Mouse (Mus musculus) myocyte (in vitro differentiated cells): ENCODE results near the gene Shc3. TPM values are rescaled to one million over a fixed set of nuclear protein-coding genes. Genes with fewer than 3 reads are reported as not detected.

ENCODE experiments used
- H3K27me3 ChIP-seq: one replicate; pipeline ENCODE4 v1.6.1; 2011; ENCODE audit not compliant: control insufficient read depth, insufficient read depth, insufficient read length
- H3K36me3 ChIP-seq: one replicate; pipeline ENCODE4 v1.6.1; 2011; ENCODE audit not compliant: control insufficient read depth, insufficient read depth
- H3K4me2 ChIP-seq: one replicate; pipeline ENCODE4 v1.6.1; 2011; ENCODE audit warnings: low read depth, control low read depth
- H3K4me3 ChIP-seq: one replicate; pipeline ENCODE4 v1.5.1; 2011; ENCODE audit warnings: mild to moderate bottlenecking, control low read depth, moderate library complexity
- H3K79me2 ChIP-seq: one replicate; pipeline ENCODE4 v1.6.1; 2011; ENCODE audit not compliant: control insufficient read depth, insufficient read depth
- H3ac ChIP-seq: one replicate; pipeline ENCODE4 v1.6.1; 2011; ENCODE audit not compliant: control insufficient read depth, insufficient read length
- CEBPB ChIP-seq: IDR thresholded peaks from 2 replicates; pipeline ENCODE4 v1.6.1; 2011; ENCODE audit warnings: mild to moderate bottlenecking, moderate library complexity; ENCODE audit not compliant: poor library complexity, insufficient read depth, severe bottlenecking
- E2F4 ChIP-seq: IDR thresholded peaks from one replicate; pipeline ENCODE4 v1.6.1; 2011; ENCODE audit warnings: mild to moderate bottlenecking, control low read depth, moderate library complexity; ENCODE audit not compliant: insufficient read depth
- MAX ChIP-seq: IDR thresholded peaks from one replicate; pipeline ENCODE4 v1.6.1; 2011; ENCODE audit warnings: low read depth, mild to moderate bottlenecking, control low read depth
- MYOD1 ChIP-seq, 3 experiments: IDR thresholded peaks; one replicate each; pipeline ENCODE4 v1.6.1; 2011; ENCODE audit warnings: control low read depth in 2 of 3, low read depth in 2 of 3, mild to moderate bottlenecking in 2 of 3, moderate library complexity in 1 of 3; ENCODE audit not compliant: insufficient read length in 2 of 3, control insufficient read depth in 1 of 3
- MYOG ChIP-seq, 3 experiments: IDR thresholded peaks; one replicate each; pipeline ENCODE4 v1.6.1; 2011; ENCODE audit warnings: control low read depth in 2 of 3, low read depth in 2 of 3, mild to moderate bottlenecking in 2 of 3; ENCODE audit not compliant: insufficient read length in 2 of 3, control insufficient read depth in 1 of 3, insufficient read depth in 1 of 3
- POLR2A ChIP-seq: IDR thresholded peaks from one replicate; pipeline ENCODE4 v1.6.1; 2011; ENCODE audit warnings: low read depth, mild to moderate bottlenecking, control low read depth, moderate library complexity; ENCODE audit not compliant: insufficient read length
- POLR2AphosphoS2 ChIP-seq: IDR thresholded peaks from one replicate; pipeline ENCODE4 v1.6.1; 2011; ENCODE audit warnings: low read depth, control low read depth; ENCODE audit not compliant: insufficient read length
- REST ChIP-seq: IDR thresholded peaks from one replicate; pipeline ENCODE4 v1.6.1; 2011; ENCODE audit warnings: mild to moderate bottlenecking, control low read depth, moderate library complexity; ENCODE audit not compliant: insufficient read depth, insufficient read length
- SRF ChIP-seq: IDR thresholded peaks from one replicate; pipeline ENCODE4 v1.6.1; 2011; ENCODE audit warnings: low read depth; ENCODE audit not compliant: control insufficient read depth, insufficient read length
- TCF12 ChIP-seq: IDR thresholded peaks from one replicate; pipeline ENCODE4 v1.6.1; 2011; ENCODE audit warnings: mild to moderate bottlenecking, control low read depth; ENCODE audit not compliant: poor library complexity, insufficient read depth, severe bottlenecking
- TCF3 ChIP-seq: IDR thresholded peaks from one replicate; pipeline ENCODE4 v1.6.1; 2011; ENCODE audit warnings: low read depth, control low read depth; ENCODE audit not compliant: insufficient read length
- USF1 ChIP-seq: IDR thresholded peaks from one replicate; pipeline ENCODE4 v1.6.1; 2011; ENCODE audit warnings: low read depth, mild to moderate bottlenecking, control low read depth, moderate library complexity
- polyA plus RNA-seq: library from polyadenylated mRNA; unstranded; fragments of >200 nt; fragmentation: generic; extraction: Trizol; gene quantifications from one replicate; pipeline ENCODE4 v1.2.1, GENCODE M21; 2012; ENCODE audit warnings: missing spikeins

Gene Shc3
- polyA plus RNA-seq, 1 experiment, result 0.17 TPM

DNA sequence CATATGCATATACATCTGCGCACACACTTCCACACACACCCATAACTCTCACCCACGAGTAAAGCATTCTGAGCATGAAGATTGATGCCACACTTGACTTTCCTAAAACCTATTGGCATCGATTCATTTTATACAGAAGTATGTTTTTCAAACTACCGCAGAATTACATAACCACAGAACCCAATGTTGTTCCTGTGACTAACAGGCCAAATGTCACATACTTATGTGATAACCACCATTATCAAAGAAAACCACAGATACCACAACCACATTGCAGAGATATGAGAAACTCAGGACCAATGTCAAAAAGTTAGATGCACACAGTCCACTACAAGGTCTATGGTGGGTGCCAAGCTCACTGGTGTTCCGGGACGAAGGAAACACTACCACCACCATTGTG, 50.3 kb downstream of the Shc3 start:
- Histone ChIP-seq H3K36me3 (no peaks in the 10 kb centered on the region), H3ac (no peak overlapping the region), H3K4me2 (no peak overlapping the region), H3K79me2 (no peaks in the 10 kb centered on the region), H3K4me3 (no peak overlapping the region), H3K27me3 (peaks cover 10% of the 10 kb centered on the region)
- no peak for TF ChIP-seq TCF3
- no peak for TF ChIP-seq MAX
- TF ChIP-seq MYOG (IDR thresholded peaks at IDR 0.05; ENCODE audit: control insufficient read depth in 1 of 3, insufficient read depth in 1 of 3, insufficient read length in 2 of 3, low read depth in 2 of 3), result no peak
- TF ChIP-seq POLR2A, result no peak

DNA sequence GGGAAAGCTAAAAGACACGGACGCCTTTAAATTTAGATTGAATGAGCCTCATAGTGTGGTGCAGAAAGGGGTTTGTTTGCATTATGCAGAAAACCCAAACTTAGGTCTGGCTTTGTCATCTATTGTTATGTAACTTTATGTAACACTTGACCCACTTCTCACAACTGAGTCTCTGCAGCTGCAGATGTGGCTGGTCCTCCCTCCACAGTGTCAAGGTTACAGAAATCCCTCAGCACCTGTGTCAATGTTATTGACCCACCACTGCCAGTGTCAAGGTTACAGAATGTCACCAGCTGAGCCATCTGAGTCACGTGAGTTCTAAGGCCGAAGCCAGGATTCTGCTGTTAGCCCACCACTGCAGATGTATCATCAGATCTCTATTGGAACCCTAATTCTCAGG, 51.3 kb downstream of the Shc3 start:
- Histone ChIP-seq H3K4me2 (no peak overlapping the region), H3ac (no peak overlapping the region), H3K4me3 (no peak overlapping the region), H3K27me3 (peaks cover 15% of the 10 kb centered on the region), H3K36me3 (no peaks in the 10 kb centered on the region), H3K79me2 (no peaks in the 10 kb centered on the region)
- TF ChIP-seq TCF12, result no peak
- TF ChIP-seq TCF3, result no peak
- no peak for TF ChIP-seq MYOD1 (IDR thresholded peaks at IDR 0.05; ENCODE audit: control insufficient read depth in 1 of 3, insufficient read length in 2 of 3, low read depth in 2 of 3)
- TF ChIP-seq POLR2A, result no peak
- no peak for TF ChIP-seq MYOG (IDR thresholded peaks at IDR 0.05; ENCODE audit: control insufficient read depth in 1 of 3, insufficient read depth in 1 of 3, insufficient read length in 2 of 3, low read depth in 2 of 3)
- TF ChIP-seq USF1, result no peak
- TF ChIP-seq CEBPB, result no peak
- TF ChIP-seq REST, result no peak
- no peak for TF ChIP-seq MAX
- no peak for TF ChIP-seq SRF

GRCm38 (mm10) chr13:51508836-51509235, 60.4 kb downstream of the Shc3 start:
- no peak overlapping the region for H3K4me2 ChIP-seq
- TF ChIP-seq MAX (no peak), MYOG (IDR thresholded peaks at IDR 0.05; ENCODE audit: control insufficient read depth in 1 of 3, insufficient read depth in 1 of 3, insufficient read length in 2 of 3, low read depth in 2 of 3) (no peak), POLR2A (no peak), POLR2AphosphoS2 (no peak)
- no peaks in the 10 kb centered on the region for H3K79me2 ChIP-seq
- peaks cover 20% of the 10 kb centered on the region for H3K27me3 ChIP-seq
- H3K36me3 ChIP-seq, result no peaks in the 10 kb centered on the region
- H3K4me3 ChIP-seq, result no peak overlapping the region
- no peak overlapping the region for H3ac ChIP-seq

GRCm38 (mm10) chr13:51505711-51506110, 63.5 kb downstream of the Shc3 start:
- H3K36me3 ChIP-seq, result no peaks in the 10 kb centered on the region
- no peak for TF ChIP-seq MYOG (IDR thresholded peaks at IDR 0.05; ENCODE audit: control insufficient read depth in 1 of 3, insufficient read depth in 1 of 3, insufficient read length in 2 of 3, low read depth in 2 of 3)
- no peak for TF ChIP-seq USF1
- TF ChIP-seq TCF12, result no peak
- TF ChIP-seq POLR2AphosphoS2, result no peak
- TF ChIP-seq TCF3, result no peak
- H3K79me2 ChIP-seq, result no peaks in the 10 kb centered on the region
- no peak overlapping the region for H3K4me3 ChIP-seq
- H3K27me3 ChIP-seq, result peaks cover 15% of the 10 kb centered on the region
- H3ac ChIP-seq, result no peak overlapping the region
- H3K4me2 ChIP-seq, result no peak overlapping the region

DNA sequence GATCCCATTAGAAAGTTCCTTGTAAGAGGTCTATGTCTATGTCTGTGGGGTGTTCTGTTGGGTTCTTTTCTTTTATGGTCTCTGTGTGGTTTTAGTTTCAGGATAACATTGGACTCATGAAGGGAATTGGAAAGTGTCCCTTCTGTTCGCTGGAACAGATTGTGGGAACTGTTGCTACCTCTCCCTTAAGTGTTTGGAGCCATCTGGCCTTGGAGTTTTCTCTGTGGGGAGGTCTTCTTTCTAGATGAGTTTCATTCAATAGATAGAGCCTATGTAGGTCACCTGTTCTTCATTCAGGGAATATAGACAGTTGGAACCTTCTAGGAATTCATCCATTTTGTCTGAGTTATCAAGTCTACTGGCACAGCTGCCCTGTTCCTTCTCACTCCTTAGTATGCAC, 69.5 kb downstream of the Shc3 start:
- peaks cover 9% of the 10 kb centered on the region for H3K27me3 ChIP-seq
- TF ChIP-seq SRF (no peak), MAX (no peak), TCF12 (no peak), TCF3 (no peak), USF1 (no peak), E2F4 (no peak), POLR2A (no peak), MYOG (IDR thresholded peaks at IDR 0.05; ENCODE audit: control insufficient read depth in 1 of 3, insufficient read depth in 1 of 3, insufficient read length in 2 of 3, low read depth in 2 of 3) (no peak), MYOD1 (IDR thresholded peaks at IDR 0.05; ENCODE audit: control insufficient read depth in 1 of 3, insufficient read length in 2 of 3, low read depth in 2 of 3) (no peak), REST (no peak), CEBPB (no peak), POLR2AphosphoS2 (no peak)
- no peak overlapping the region for H3ac ChIP-seq
- no peaks in the 10 kb centered on the region for H3K36me3 ChIP-seq
- H3K4me3 ChIP-seq, result no peak overlapping the region
- H3K4me2 ChIP-seq, result no peak overlapping the region
- no peaks in the 10 kb centered on the region for H3K79me2 ChIP-seq

- TF ChIP-seq POLR2AphosphoS2, result no peak
- TF ChIP-seq POLR2A, result no peak
- no peak for TF ChIP-seq SRF
- TF ChIP-seq MYOD1 (IDR thresholded peaks at IDR 0.05; ENCODE audit: control insufficient read depth in 1 of 3, insufficient read length in 2 of 3, low read depth in 2 of 3), result no peak
- Histone ChIP-seq H3K79me2 (no peaks in the 10 kb centered on the region), H3K27me3 (peaks cover 4% of the 10 kb centered on the region), H3K36me3 (no peaks in the 10 kb centered on the region), H3K4me2 (no peak overlapping the region), H3K4me3 (no peak overlapping the region), H3ac (no peak overlapping the region)
These were observed 75.5 kb downstream of the Shc3 start for GRCm38 (mm10) chr13:51493676-51494075.
